Mouse (Mus musculus): Measurements from ENCODE around the gene Ccdc59. TPM values are rescaled to one million over a fixed set of nuclear protein-coding genes. Genes with fewer than 3 reads are reported as not detected.

Gene Ccdc59
- polyA plus RNA-seq (2014; fragmentation: Nextera tagmentation; extraction: Ambion mirVana) = 54.8 and 60.7 TPM in 2 replicates

DNA sequence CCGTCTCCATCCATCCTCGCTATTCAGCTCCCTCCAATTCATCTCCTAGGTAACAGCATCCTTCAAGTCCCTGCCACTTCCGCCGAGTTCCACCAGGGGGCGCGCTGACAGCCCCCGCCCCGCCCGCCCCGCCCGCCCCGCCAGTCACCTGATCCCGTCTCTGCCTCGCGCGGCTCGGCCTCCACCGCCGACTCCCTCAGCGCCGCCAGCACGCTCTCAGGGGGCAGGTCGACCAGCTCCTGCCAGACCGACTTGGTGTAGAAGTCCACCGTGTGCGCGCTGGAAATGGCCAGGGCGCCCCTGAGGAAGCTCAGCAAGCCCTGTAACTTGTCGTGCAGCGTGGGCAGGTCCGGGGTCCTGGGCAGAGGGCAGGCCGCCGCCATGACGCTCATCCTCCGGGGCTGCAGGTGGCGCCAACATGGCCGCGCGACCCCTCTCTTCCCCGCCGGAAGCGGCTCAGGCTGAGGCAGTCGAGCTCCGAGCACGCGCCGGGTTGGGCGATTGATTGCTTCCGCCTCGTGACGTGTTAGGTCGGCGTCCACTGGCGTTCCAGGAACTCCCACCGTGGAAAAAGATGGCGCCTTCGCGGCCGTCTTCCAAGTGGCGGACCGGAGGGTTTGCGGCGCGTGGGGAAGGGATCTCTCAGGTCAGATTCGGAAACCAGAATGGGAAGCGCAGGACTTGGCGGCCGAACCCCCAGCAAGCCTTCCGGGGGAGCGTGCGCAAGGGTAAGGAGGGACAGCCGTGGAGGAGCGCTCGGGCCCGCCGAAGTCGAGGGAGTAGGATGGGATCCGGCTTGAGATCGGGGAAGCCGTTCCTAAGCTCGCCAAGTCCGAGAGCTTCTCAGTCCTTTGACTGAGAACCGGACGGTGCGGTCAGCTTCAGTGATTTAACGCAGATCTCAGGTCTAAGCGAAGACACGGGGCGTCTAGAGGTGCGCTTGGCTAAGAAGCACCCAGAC lies at the start of gene Ccdc59, which contains the start of gene Mettl25:
Ccdc59 (plus strand) TSS at position 140 of the 961 bp plus-strand sequence.
Mettl25 (minus strand) TSS at position 453 of the 961 bp plus-strand sequence.
- no peaks in the 10 kb centered on the region for H3K27me3 ChIP-seq (ENCODE audit: control insufficient read depth, insufficient read depth, low read length)
- H3K9ac ChIP-seq (replicated peaks; ENCODE audit: low read length) = peak within 1 kb of the TSS; percentile 88
- H3K4me3 ChIP-seq (ENCODE audit: low read depth, low read length) = peak within 1 kb of the TSS; percentile 71
- peak within 1 kb of the TSS; percentile 38 for H3K4me2 ChIP-seq (ENCODE audit: low read depth, low read length)
- DNase-seq (ENCODE audit: low spot score) (peak; percentile 96), ATAC-seq (replicated peaks; ENCODE audit: insufficient number of reproducible peaks, low FRiP score, low TSS enrichment, low read depth) (peak; percentile 99)
- WGBS = under 1% methylated on average over 83 of the region's 90 CpGs
- H3K9me3 ChIP-seq (replicated peaks; ENCODE audit: control insufficient read depth, low read length) = no peaks in the 10 kb centered on the region
- no peaks in the 10 kb centered on the region for H3K4me1 ChIP-seq (ENCODE audit: control insufficient read depth, insufficient read depth, low read length)
- H3K27ac ChIP-seq (replicated peaks; ENCODE audit: low read depth, low read length) = peak within 1 kb of the TSS; percentile 86
- peaks cover 5% of the 10 kb centered on the region for H3K36me3 ChIP-seq (replicated peaks; ENCODE audit: control insufficient read depth, insufficient read depth, low read depth, low read length)

- no peak overlapping the region for H3K27ac ChIP-seq (replicated peaks; ENCODE audit: low read depth, low read length)
- ATAC-seq (replicated peaks; ENCODE audit: insufficient number of reproducible peaks, low FRiP score, low TSS enrichment, low read depth) (no peak), DNase-seq (ENCODE audit: low spot score) (no peak)
- H3K4me3 ChIP-seq (ENCODE audit: low read depth, low read length) = no peak overlapping the region
- H3K27me3 ChIP-seq (ENCODE audit: control insufficient read depth, insufficient read depth, low read length) = no peaks in the 10 kb centered on the region
- H3K4me1 ChIP-seq (ENCODE audit: control insufficient read depth, insufficient read depth, low read length) = no peaks in the 10 kb centered on the region
- 80% methylated on average over 15 of the region's 15 CpGs for WGBS
- H3K4me2 ChIP-seq (ENCODE audit: low read depth, low read length) = no peak overlapping the region
- no peaks in the 10 kb centered on the region for H3K9me3 ChIP-seq (replicated peaks; ENCODE audit: control insufficient read depth, low read length)
- H3K36me3 ChIP-seq (replicated peaks; ENCODE audit: control insufficient read depth, insufficient read depth, low read depth, low read length) = no peaks in the 10 kb centered on the region
- no peak overlapping the region for H3K9ac ChIP-seq (replicated peaks; ENCODE audit: low read length)
Observed at GRCm38 (mm10) chr10:105793776-105794552, 46.9 kb upstream of the Ccdc59 start.

GRCm38 (mm10) chr10:105797250-105797924 lies 43.5 kb upstream of the Ccdc59 start:
- 86% methylated on average over 8 of the region's 8 CpGs for WGBS
- DNase-seq (ENCODE audit: low spot score) (no peak), ATAC-seq (replicated peaks; ENCODE audit: insufficient number of reproducible peaks, low FRiP score, low TSS enrichment, low read depth) (no peak)
- no peaks in the 10 kb centered on the region for H3K36me3 ChIP-seq (replicated peaks; ENCODE audit: control insufficient read depth, insufficient read depth, low read depth, low read length)
- no peaks in the 10 kb centered on the region for H3K9me3 ChIP-seq (replicated peaks; ENCODE audit: control insufficient read depth, low read length)
- no peak overlapping the region for H3K27ac ChIP-seq (replicated peaks; ENCODE audit: low read depth, low read length)
- no peak overlapping the region for H3K9ac ChIP-seq (replicated peaks; ENCODE audit: low read length)
- no peaks in the 10 kb centered on the region for H3K4me1 ChIP-seq (ENCODE audit: control insufficient read depth, insufficient read depth, low read length)
- H3K4me2 ChIP-seq (ENCODE audit: low read depth, low read length) = no peak overlapping the region
- no peak overlapping the region for H3K4me3 ChIP-seq (ENCODE audit: low read depth, low read length)
- H3K27me3 ChIP-seq (ENCODE audit: control insufficient read depth, insufficient read depth, low read length) = no peaks in the 10 kb centered on the region

- no peak overlapping the region for H3K4me2 ChIP-seq (ENCODE audit: low read depth, low read length)
- WGBS = 66% methylated on average over 6 of the region's 6 CpGs
- DNase-seq (ENCODE audit: low spot score) = no peak
Observed at GRCm38 (mm10) chr10:105801147-105801546, 39.7 kb upstream of the Ccdc59 start.

GRCm38 (mm10) chr10:105802132-105802531 lies 38.7 kb upstream of the Ccdc59 start:
- Histone ChIP-seq H3K9ac (replicated peaks; ENCODE audit: low read length) (no peak overlapping the region), H3K27ac (replicated peaks; ENCODE audit: low read depth, low read length) (no peak overlapping the region), H3K4me2 (ENCODE audit: low read depth, low read length) (no peak overlapping the region), H3K36me3 (replicated peaks; ENCODE audit: control insufficient read depth, insufficient read depth, low read depth, low read length) (no peaks in the 10 kb centered on the region), H3K4me1 (ENCODE audit: control insufficient read depth, insufficient read depth, low read length) (no peaks in the 10 kb centered on the region), H3K27me3 (ENCODE audit: control insufficient read depth, insufficient read depth, low read length) (no peaks in the 10 kb centered on the region), H3K9me3 (replicated peaks; ENCODE audit: control insufficient read depth, low read length) (no peaks in the 10 kb centered on the region), H3K4me3 (ENCODE audit: low read depth, low read length) (no peak overlapping the region)
- no peak for DNase-seq (ENCODE audit: low spot score)
- WGBS = 94% methylated on average over 6 of the region's 6 CpGs
- ATAC-seq (replicated peaks; ENCODE audit: insufficient number of reproducible peaks, low FRiP score, low TSS enrichment, low read depth) = no peak

More at GRCm38 (mm10) chr10:105801147-105801546, 39.7 kb upstream of the Ccdc59 start:
- ATAC-seq (replicated peaks; ENCODE audit: insufficient number of reproducible peaks, low FRiP score, low TSS enrichment, low read depth) = no peak
- no peak overlapping the region for H3K4me3 ChIP-seq (ENCODE audit: low read depth, low read length)
- H3K27ac ChIP-seq (replicated peaks; ENCODE audit: low read depth, low read length) = no peak overlapping the region
- H3K4me1 ChIP-seq (ENCODE audit: control insufficient read depth, insufficient read depth, low read length) = no peaks in the 10 kb centered on the region
- no peaks in the 10 kb centered on the region for H3K9me3 ChIP-seq (replicated peaks; ENCODE audit: control insufficient read depth, low read length)
- no peak overlapping the region for H3K9ac ChIP-seq (replicated peaks; ENCODE audit: low read length)
- H3K27me3 ChIP-seq (ENCODE audit: control insufficient read depth, insufficient read depth, low read length) = no peaks in the 10 kb centered on the region
- no peaks in the 10 kb centered on the region for H3K36me3 ChIP-seq (replicated peaks; ENCODE audit: control insufficient read depth, insufficient read depth, low read depth, low read length)

DNA sequence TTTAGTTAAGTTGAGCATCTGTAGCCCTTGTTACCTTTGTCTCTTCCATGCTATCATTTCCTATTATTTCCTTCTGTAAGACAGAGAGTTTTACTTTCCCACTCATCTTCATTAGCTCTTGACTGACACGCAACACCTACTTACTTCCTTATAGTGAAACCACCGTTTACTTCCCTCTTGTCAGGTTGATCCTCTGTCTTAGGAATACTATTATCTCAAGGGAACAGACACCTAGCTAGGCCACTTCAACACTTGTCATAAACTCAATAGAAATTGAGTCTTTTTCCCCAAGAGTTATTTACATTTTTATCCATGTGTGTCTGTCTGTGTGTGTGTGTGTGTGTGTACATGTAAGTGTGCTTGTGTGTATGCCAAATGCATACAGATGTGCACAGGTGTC lies 37.4 kb upstream of the Ccdc59 start:
- H3K4me1 ChIP-seq (ENCODE audit: control insufficient read depth, insufficient read depth, low read length) = no peaks in the 10 kb centered on the region
- 96% methylated on average over 2 of the region's 2 CpGs for WGBS

DNA sequence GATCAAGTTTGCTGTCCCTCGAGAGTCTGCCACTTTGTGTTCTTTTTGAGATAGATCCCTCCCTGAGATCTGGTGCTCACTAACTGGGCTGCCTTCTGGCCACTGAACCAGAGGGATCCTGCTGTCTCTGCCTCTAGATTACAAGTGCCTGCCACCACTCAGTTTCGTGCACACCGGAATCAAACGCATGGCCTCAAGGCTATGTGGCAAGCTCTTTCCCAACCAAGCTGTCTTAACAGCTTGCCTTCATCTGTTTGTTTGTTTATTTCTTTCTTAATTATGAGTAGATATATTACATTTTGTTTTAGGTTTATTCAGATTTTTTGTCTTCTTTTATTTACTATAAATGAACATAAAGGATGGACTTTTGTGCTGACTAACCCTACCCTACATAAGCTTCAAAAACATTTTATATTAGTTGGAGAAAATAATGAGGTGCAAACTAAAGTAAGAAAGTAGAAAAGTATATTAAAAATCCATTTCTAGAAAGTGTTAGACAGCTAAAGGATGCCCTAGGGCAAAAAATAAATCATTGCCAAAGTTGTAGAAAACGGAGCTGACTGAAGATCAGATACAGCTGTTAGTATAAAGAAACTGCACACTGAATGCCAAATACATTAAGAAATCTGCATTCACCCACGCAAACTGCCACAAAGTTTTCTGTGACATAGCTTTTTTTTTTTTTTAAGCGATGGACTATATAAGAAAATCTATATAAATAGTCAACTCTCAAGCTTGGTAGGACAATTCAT lies 34.4 kb upstream of the Ccdc59 start:
- no peaks in the 10 kb centered on the region for H3K4me1 ChIP-seq (ENCODE audit: control insufficient read depth, insufficient read depth, low read length)
- 81% methylated on average over 7 of the region's 7 CpGs for WGBS
- H3K27ac ChIP-seq (replicated peaks; ENCODE audit: low read depth, low read length) = no peak overlapping the region
- H3K36me3 ChIP-seq (replicated peaks; ENCODE audit: control insufficient read depth, insufficient read depth, low read depth, low read length) = no peaks in the 10 kb centered on the region
- H3K4me3 ChIP-seq (ENCODE audit: low read depth, low read length) = no peak overlapping the region
- DNase-seq (ENCODE audit: low spot score) (no peak), ATAC-seq (replicated peaks; ENCODE audit: insufficient number of reproducible peaks, low FRiP score, low TSS enrichment, low read depth) (no peak)
- no peaks in the 10 kb centered on the region for H3K9me3 ChIP-seq (replicated peaks; ENCODE audit: control insufficient read depth, low read length)
- no peak overlapping the region for H3K4me2 ChIP-seq (ENCODE audit: low read depth, low read length)
- H3K9ac ChIP-seq (replicated peaks; ENCODE audit: low read length) = no peak overlapping the region
- H3K27me3 ChIP-seq (ENCODE audit: control insufficient read depth, insufficient read depth, low read length) = no peaks in the 10 kb centered on the region

More for the DNA sequence above, 37.4 kb upstream of the Ccdc59 start:
- H3K27ac ChIP-seq (replicated peaks; ENCODE audit: low read depth, low read length) = no peak overlapping the region
- H3K4me2 ChIP-seq (ENCODE audit: low read depth, low read length) = no peak overlapping the region
- H3K9ac ChIP-seq (replicated peaks; ENCODE audit: low read length) = no peak overlapping the region
- H3K36me3 ChIP-seq (replicated peaks; ENCODE audit: control insufficient read depth, insufficient read depth, low read depth, low read length) = no peaks in the 10 kb centered on the region
- H3K4me3 ChIP-seq (ENCODE audit: low read depth, low read length) = no peak overlapping the region
- ATAC-seq (replicated peaks; ENCODE audit: insufficient number of reproducible peaks, low FRiP score, low TSS enrichment, low read depth) = no peak
- no peaks in the 10 kb centered on the region for H3K27me3 ChIP-seq (ENCODE audit: control insufficient read depth, insufficient read depth, low read length)
- DNase-seq (ENCODE audit: low spot score) = no peak
- no peaks in the 10 kb centered on the region for H3K9me3 ChIP-seq (replicated peaks; ENCODE audit: control insufficient read depth, low read length)

All from embryonic facial prominence, embryonic 11.5 days (tissue).